Mouse (Mus musculus) right cerebral cortex, postnatal 14 days (tissue): Measurements from ENCODE around the gene Tirap.
"Not testable (repeated sequence)": the region's sequence is repeated elsewhere in the genome, so short reads cannot be mapped to it uniquely, and the experiment has no call there.

Experiments used
- DNase-seq: peaks from one replicate; pipeline ENCODE4 v3.0.0; 2022

Gene Tirap

GRCm38 (mm10) chr9:35187351-35187903, 12.7 kb downstream of the Tirap start:
- DNase-seq: no peak

- no peak for DNase-seq
Observed at GRCm38 (mm10) chr9:35186430-35186829, 13.7 kb downstream of the Tirap start.

DNA sequence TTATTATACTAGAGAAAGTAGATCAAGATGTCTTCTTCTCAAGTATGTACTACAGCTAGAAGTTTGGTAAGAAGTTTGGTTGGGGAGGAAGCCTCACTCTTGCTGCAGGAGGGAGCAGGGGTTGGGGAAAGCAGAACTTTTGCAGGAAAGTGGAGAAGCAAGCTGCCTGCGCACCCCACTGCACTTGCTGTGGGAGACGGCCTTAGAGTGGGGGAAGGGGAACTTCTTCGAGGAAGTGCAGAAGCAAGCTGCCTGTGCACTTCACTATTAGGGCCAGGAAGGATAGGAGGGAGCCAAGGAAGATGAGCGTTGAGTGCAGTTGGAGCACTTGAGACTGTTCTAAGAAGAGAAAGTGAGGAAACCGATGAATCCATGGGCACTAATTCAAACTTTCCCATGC, 16.7 kb downstream of the Tirap start:
- no peak for DNase-seq

DNA sequence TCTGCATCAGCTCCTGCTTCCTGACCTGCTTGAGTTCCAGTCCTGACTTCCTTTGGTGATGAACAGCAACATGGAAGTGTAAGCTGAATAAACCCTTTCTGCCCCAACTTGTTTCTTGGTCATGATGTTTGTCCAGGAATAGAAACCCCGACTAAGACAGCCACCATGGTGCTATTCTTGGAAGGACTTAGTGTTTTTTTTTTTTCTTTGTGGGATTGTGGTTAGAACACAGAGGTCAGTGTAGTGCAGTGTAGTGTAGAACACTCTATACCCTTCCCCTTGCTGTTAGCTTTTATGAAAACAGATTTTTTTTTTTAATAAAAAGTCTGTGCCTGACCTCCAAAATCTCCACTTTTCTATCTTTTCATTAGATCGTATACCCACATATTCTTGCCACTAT, 17.3 kb downstream of the Tirap start:
- no peak for DNase-seq

DNA sequence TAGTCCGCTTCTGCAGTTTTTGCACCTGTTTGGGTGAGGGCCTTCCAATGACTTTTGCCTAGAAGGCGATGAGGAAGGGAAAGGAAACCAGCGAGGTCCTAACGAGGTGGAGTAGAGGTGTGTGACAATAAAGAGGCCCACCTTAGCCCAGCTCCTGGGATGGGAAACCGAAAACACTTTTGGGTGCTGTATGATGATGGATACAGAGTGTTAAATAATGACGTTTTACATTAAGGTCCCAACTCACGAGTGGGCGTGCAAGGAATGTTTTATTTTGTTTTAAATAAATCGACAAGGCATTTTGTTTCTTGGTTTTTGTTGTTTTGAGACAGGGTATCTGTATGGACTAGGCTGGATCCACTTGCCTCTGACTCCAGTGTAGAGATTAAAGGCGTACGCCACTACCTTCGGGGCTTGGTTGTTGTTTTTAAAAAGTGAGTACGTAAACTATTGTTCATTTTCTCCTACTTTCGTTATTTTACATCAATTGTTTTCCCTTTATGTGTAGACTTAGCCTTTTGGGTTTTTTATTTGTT, 23.9 kb downstream of the Tirap start:
- no peak for DNase-seq

- peak; percentile 95 for DNase-seq
Observed at GRCm38 (mm10) chr9:35175251-35176123, 24.6 kb downstream of the Tirap start, which contains the start of gene Dcps. TSS of gene Dcps (minus strand) at chr9:35176061.

- no peak for DNase-seq
Observed at GRCm38 (mm10) chr9:35173331-35173730, 26.8 kb downstream of the Tirap start.

- no peak for DNase-seq
Observed at GRCm38 (mm10) chr9:35170071-35170470, 30.0 kb downstream of the Tirap start.

- DNase-seq: no peak
Observed at GRCm38 (mm10) chr9:35166798-35167635, 33.1 kb downstream of the Tirap start.

DNA sequence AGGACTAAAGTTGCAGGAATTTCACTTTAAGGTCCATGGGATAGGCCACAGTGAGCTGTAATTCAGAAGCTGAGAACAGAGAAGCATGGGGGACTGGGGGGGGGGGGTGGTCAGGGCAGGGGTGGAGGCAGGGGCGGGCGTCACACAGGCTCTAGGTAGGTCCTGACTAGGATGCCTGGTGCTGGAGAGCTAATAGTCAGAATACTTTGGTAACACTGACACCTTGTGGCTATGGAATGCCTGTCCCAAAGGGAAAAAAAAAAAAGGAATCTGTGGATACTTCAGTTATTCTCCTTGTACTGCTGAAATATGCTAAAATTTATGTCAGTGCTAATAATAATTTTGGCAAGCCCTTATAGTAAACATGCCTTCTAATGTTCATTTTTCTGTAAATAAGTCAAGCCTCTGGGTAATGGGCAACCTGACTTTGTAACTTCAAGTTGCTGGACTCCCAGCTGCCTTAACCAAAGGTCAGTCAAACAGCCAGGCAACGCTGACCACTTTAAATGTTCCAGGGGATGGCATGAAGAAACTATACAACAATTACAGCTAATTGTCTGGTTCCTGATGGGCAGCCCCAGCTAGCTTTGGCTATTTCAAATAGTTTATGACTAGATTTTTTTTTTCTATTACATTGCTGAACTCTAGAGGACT, 33.8 kb downstream of the Tirap start:
- DNase-seq: no peak

DNA sequence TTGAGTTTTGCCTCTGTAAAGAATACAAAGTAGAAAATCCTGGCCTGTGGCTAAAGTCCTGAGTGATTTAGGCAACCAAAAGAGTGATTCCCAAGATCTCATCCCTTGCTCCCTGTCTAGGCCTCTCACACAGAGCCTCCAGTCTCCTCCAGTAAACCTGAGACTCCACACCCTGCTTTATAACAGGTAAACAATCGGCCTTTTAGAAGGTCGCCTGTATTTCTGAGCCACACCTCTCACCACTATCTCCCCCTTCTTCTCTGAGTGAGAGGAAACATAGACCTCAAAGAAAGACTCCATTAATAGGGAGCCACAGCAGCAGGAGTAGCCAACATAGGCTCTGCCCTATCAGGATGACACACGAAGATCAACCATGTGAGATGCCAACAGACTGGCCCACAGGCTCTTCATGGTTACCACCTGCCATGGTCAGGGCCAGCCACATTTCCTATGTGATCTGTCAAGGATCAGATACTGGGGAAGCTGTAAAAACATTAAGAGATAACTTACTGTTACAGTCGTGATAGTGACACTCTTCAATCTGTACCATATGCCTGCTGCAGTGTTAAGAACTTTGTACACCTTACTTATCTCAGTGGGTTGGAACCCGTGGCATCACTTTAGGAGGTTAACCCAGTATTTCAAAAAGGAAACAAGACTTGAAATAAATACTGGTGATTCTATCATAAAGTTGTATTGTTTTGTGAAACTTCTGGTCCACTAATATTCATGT, 35.8 kb downstream of the Tirap start:
- no peak for DNase-seq

- no peak for DNase-seq
Observed at GRCm38 (mm10) chr9:35163011-35163690, 36.9 kb downstream of the Tirap start.

DNA sequence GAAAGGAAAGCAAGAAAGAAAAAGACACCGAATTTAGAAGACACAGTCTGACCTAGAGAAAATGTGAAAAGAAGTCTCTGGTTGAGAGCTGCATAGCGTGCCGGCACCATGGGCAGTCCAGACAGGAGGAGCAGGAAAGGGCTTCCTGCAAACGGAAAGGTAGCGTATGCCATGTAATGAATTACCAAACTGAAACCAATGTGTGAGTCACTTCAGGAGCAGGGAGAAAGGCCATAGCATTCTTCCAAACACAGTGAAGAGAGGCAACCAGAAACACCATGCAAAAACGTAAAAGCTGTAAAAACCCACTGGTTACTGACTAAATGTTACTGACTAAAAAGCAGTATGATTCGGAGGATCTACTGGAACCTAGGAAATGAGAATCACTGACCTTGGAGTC, 38.4 kb downstream of the Tirap start:
- DNase-seq: no peak

DNA sequence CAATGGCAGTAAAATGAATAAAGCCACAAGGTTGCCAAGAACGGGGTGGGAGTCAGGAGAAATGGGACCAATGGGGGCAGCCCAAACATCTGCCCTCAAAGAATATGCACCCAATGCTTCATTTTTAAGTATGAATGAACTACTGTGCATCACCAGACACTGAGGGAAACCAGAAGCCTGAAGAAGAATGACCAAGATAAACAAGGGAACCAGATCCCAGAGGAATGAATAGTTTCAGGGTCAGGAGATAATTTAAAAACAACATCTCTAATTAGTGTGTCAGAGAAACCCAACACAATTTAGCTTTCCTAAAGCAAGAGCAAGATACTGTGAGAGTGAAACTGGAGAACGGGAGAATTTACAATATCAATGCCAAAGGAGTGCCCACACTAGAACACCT, 39.4 kb downstream of the Tirap start:
- no peak for DNase-seq

DNA sequence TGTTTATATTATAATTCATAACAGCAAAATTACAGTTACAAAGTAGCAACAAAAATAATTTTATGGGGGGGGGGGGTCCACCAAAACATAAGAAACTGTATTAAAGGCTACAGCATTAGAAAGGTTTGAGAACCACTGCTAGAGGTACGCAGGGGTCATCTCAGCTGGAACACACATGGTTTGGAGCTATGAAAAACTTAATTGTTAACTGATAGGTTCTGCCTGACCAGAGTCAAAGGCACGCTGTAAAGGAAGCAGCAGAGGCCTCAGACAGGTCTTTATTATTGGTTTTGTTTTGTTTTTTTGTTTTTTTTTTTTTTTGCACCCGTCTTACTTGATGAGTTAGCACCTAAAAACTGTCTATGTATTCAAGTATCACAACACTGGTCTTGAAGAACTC, 41.6 kb downstream of the Tirap start:
- DNase-seq: no peak

DNA sequence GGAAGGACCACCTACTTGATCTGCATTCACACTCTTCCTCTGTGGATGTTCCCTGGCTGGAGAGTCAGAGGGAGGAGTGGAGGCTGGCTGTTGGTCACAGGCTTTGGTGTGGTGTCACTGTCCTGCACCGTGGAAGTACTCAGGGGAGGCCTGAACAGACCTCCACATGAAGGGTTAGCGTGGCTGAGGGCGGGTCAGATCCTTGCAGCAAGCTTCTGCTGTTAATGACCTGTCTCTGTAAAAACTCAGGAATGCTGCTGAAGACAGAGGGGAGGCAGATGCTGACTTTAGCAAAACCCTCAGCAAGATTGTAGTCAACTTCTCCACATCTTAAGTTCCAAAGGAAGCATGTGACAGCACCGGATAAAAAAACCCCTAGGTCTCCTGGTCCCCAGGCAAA, 43.2 kb downstream of the Tirap start:
- no peak for DNase-seq

GRCm38 (mm10) chr9:35156002-35156710, 43.9 kb downstream of the Tirap start:
- no peak for DNase-seq

DNA sequence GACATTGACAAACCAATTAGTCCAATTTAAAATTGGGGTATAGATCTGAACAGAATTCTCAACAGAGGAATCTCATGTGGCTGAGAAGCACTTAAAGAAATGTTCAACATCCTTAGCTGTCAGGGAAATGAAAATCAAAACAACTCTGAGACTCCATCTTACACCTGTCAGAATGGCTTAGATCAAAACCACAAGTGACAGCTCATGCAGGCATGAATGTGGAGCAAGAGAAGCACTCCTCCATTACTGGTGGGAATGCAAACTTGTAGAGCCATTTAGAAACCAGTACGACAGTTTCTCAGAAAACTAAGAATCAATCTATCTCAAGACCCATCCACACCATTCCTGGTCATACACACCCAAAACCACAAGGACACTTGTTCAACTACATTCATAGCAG, 47.2 kb downstream of the Tirap start:
- no peak for DNase-seq

GRCm38 (mm10) chr9:35148822-35149221, 51.3 kb downstream of the Tirap start:
- DNase-seq: not testable (repeated sequence)

DNA sequence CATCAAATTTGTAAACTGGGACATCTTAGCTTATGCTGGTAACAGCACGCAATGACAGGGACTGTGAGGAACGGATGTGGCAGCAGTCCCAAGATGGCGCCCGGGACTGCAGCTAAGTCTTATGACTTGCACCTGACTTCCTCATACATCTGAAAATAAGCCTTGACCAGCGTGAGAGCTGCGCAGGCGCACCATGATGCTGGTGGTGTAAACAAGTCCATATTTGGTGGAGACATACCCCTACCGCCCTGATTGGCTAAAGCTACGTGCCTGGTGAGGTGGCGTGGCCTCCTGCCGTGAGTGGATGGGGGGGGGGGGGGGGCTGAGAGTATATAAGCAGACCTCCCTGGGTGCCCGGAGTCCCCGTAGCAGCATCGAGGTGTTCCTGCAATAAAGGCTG, 52.8 kb downstream of the Tirap start:
- DNase-seq: not testable (repeated sequence)

GRCm38 (mm10) chr9:35145829-35146228, 54.3 kb downstream of the Tirap start:
- no peak for DNase-seq
